Mouse (Mus musculus) CH12.LX (cell line): Measurements from ENCODE around the gene Aebp2.

ENCODE experiments used
- CTCF ChIP-seq, 2 experiments: IDR thresholded peaks in 1 of 2; conservative IDR thresholded peaks in 1 of 2; 2 replicates each; pipeline ENCODE4 v1.5.1; 2011 to 2012; ENCODE audit warnings: low read depth in 2 of 2, low read length in 2 of 2, improper control_type of control experiment in 1 of 2, inconsistent platforms in 1 of 2, mild to moderate bottlenecking in 1 of 2, moderate library complexity in 1 of 2
- IRF4 ChIP-seq: IDR thresholded peaks from 2 replicates; pipeline ENCODE4 v1.6.1; 2014; ENCODE audit warnings: low read depth, mild to moderate bottlenecking, inconsistent platforms, low read length, improper control_type of control experiment
- UBTF ChIP-seq: IDR thresholded peaks from 2 replicates; pipeline ENCODE4 v1.6.1; 2012; ENCODE audit warnings: low read depth, mild to moderate bottlenecking, inconsistent platforms, low read length, improper control_type of control experiment, moderate library complexity

DNA sequence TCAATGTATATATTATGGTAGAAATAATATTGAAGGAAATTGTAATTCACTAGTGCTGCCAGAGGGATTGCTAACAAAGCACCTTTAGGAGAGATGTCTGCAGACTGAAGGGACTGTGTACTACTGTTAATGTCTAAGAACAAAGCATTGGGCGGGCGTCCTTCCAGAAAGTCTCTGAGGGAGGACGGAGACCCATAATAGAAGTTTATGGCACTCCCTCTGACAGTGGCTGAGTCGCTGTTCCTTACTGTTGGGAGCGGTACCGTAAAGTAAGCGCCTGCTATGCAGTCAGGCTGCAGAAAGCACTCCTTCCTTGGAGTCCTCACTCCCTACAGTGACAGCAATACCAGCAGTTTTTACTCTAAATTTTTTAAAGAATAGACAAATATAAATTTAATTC, 29.5 kb downstream of the Aebp2 start:
- TF ChIP-seq CTCF (conservative IDR thresholded peaks at IDR 0.05 in 1 of 2, IDR thresholded peaks at IDR 0.05 in 1 of 2; ENCODE audit: low read depth in 2 of 2, low read length in 2 of 2) (no peak), IRF4 (no peak), UBTF (no peak)
